Mouse (Mus musculus) forebrain, embryonic 11.5 days (tissue): Measurements from ENCODE around the gene Mrpl24. TPM values are rescaled to one million over a fixed set of nuclear protein-coding genes. Genes with fewer than 3 reads are reported as not detected.

Source experiments
- ATAC-seq: fragments of 200-750 bp; cut with Nextera tagmentation; replicated peaks from 2 replicates; pipeline ENCODE4 v1.8.0; 2017; ENCODE audit warnings: moderate TSS enrichment; ENCODE audit not compliant: low FRiP score
- DNase-seq: peaks from one replicate; pipeline ENCODE4 v3.0.0-alpha.2; 2017; ENCODE audit warnings: low spot score
- H3K27ac ChIP-seq: fragments of 300-500 bp; sonication (generic); 2 replicates; pipeline ENCODE4 v1.5.1; 2014; ENCODE audit warnings: low read depth, low read length
- H3K27me3 ChIP-seq: fragments of 300-500 bp; sonication (generic); 2 replicates; pipeline ENCODE4 v1.6.1; 2014; ENCODE audit warnings: mild to moderate bottlenecking, low read length, mixed read lengths; ENCODE audit not compliant: control insufficient read depth, insufficient read depth
- H3K36me3 ChIP-seq: fragments of 300-500 bp; sonication (generic); 2 replicates; pipeline ENCODE4 v1.6.1; 2014; ENCODE audit warnings: mild to moderate bottlenecking, low read length, moderate library complexity, mixed read lengths; ENCODE audit not compliant: control insufficient read depth, insufficient read depth
- H3K4me1 ChIP-seq: fragments of 300-500 bp; sonication (generic); replicated peaks from 2 replicates; pipeline ENCODE4 v1.6.1; 2014; ENCODE audit warnings: low read length, mixed read lengths; ENCODE audit not compliant: control insufficient read depth, insufficient read depth
- H3K4me2 ChIP-seq: fragments of 300-500 bp; sonication (generic); 2 replicates; pipeline ENCODE4 v1.6.1; 2014; ENCODE audit warnings: low read depth, mild to moderate bottlenecking, low read length, moderate library complexity, mixed read lengths; ENCODE audit not compliant: severe bottlenecking
- H3K4me3 ChIP-seq: fragments of 300-500 bp; sonication (generic); 2 replicates; pipeline ENCODE4 v1.5.1; 2014; ENCODE audit warnings: low read depth, low read length
- H3K9ac ChIP-seq: fragments of 300-500 bp; sonication (generic); 2 replicates; pipeline ENCODE4 v1.6.1; 2014; ENCODE audit warnings: low read length
- H3K9me3 ChIP-seq: fragments of 300-500 bp; sonication (generic); 2 replicates; pipeline ENCODE4 v1.6.1; 2016; ENCODE audit warnings: low read length, mixed read lengths; ENCODE audit not compliant: control insufficient read depth
- WGBS: fragments of 180-500 bp; shearing (Covaris S2); extraction: QIAGEN DNeasy Blood & Tissue Kit; methylation state at CpG from one replicate; pipeline ENCODE4 v1.1.7; 2014; 5-methylcytosine and 5-hydroxymethylcytosine counted together
- polyA plus RNA-seq: library from polyadenylated mRNA; unstranded; fragments of >200 nt; fragmentation: Nextera tagmentation; extraction: Ambion mirVana; gene quantifications from 2 replicates; pipeline ENCODE4 v1.2.1, GENCODE M21; 2014

Gene Mrpl24
- polyA plus RNA-seq, 1 experiment from 2014 or later = 74.5 TPM

DNA sequence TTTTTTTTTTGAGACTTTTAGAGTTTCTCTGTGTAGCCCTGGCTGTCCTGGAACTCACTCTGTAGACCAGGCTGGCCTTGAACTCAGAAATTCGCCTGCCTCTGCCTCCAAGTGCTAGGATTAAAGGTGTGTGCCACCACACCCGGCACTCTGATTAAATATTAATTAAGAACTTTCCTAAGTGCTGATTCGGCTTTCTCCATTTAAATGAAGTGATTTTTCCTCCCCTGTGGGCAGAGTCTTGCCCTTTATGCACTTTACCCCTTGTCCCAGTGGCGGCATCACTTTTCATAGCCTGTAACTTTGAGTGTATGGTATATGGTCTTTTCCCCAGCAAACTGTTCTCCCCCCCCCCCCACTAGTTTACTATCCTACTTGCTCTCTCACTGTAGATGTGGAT lies 15.9 kb downstream of the Mrpl24 start:
- no peak overlapping the region for H3K4me2 ChIP-seq
- peaks cover 15% of the 10 kb centered on the region; the same call in 1 of the 2 replicates for H3K36me3 ChIP-seq

GRCm38 (mm10) chr3:87935776-87936175 lies 16.5 kb downstream of the Mrpl24 start:
- DNase-seq (peak; percentile 92), ATAC-seq (no peak; the same call in 1 of the 2 replicates)
- H3K27ac ChIP-seq = no peak overlapping the region
- no peaks in the 10 kb centered on the region for H3K9me3 ChIP-seq
- no peak overlapping the region for H3K4me3 ChIP-seq
- WGBS = 94% methylated on average over 2 of the region's 2 CpGs
- peaks cover 17% of the 10 kb centered on the region; the same call in 1 of the 2 replicates for H3K36me3 ChIP-seq
- no peaks in the 10 kb centered on the region for H3K27me3 ChIP-seq
- H3K9ac ChIP-seq = peak overlapping the region; percentile 23; the same call in 1 of the 2 replicates
- H3K4me1 ChIP-seq = peaks cover 10% of the 10 kb centered on the region; the same call in 1 of the 2 replicates
- H3K4me2 ChIP-seq = no peak overlapping the region

More for the DNA sequence above, 15.9 kb downstream of the Mrpl24 start:
- no peak; the same call in 1 of the 2 replicates for ATAC-seq
- H3K9ac ChIP-seq = no peak overlapping the region
- H3K27ac ChIP-seq = no peak overlapping the region
- no peaks in the 10 kb centered on the region for H3K9me3 ChIP-seq
- no peak for DNase-seq
- WGBS = 82% methylated on average over 4 of the region's 4 CpGs
- peaks cover 11% of the 10 kb centered on the region; the same call in 1 of the 2 replicates for H3K4me1 ChIP-seq
- H3K27me3 ChIP-seq = no peaks in the 10 kb centered on the region
- H3K4me3 ChIP-seq = no peak overlapping the region

DNA sequence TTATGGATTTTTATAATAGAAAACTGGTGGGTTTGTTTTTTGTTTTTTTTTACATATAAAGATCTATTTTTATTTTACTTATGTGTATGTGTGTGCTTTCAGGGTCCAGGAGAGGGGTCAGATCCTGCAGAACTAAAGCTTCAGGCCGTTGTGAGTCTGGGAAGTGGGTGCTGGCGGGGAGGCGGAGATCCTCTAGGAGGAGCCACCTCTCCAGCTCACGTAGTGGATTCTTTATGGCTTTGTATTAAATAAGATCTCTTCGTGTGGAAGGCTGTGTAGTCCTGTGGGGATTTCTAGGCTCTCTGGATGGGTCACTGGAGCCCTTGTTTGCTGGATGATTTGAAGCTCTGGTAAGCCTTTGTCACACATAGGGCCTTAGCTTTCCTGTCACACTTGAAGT lies 21.3 kb downstream of the Mrpl24 start:
- Histone ChIP-seq H3K36me3 (peaks cover 10% of the 10 kb centered on the region; the same call in 1 of the 2 replicates), H3K9ac (no peak overlapping the region)

GRCm38 (mm10) chr3:87942471-87942870 lies 23.2 kb downstream of the Mrpl24 start:
- peaks cover 26% of the 10 kb centered on the region for H3K4me1 ChIP-seq
- WGBS = 96% methylated on average over 2 of the region's 2 CpGs
- ATAC-seq (no peak), DNase-seq (no peak)
- H3K4me2 ChIP-seq = no peak overlapping the region
- H3K27me3 ChIP-seq = no peaks in the 10 kb centered on the region
- no peak overlapping the region for H3K27ac ChIP-seq
- H3K9me3 ChIP-seq = no peaks in the 10 kb centered on the region
- H3K4me3 ChIP-seq = no peak overlapping the region
- H3K36me3 ChIP-seq = peaks cover 10% of the 10 kb centered on the region; the same call in 1 of the 2 replicates
- no peak overlapping the region for H3K9ac ChIP-seq

More for the DNA sequence above, 21.3 kb downstream of the Mrpl24 start:
- Histone ChIP-seq H3K9me3 (no peaks in the 10 kb centered on the region), H3K4me3 (no peak overlapping the region), H3K27ac (no peak overlapping the region), H3K4me2 (no peak overlapping the region), H3K27me3 (no peaks in the 10 kb centered on the region), H3K4me1 (peaks cover 12% of the 10 kb centered on the region)
- ATAC-seq = no peak
- 65% methylated on average over 5 of the region's 5 CpGs for WGBS
- DNase-seq = no peak

GRCm38 (mm10) chr3:87943586-87943985 lies 24.3 kb downstream of the Mrpl24 start:
- Histone ChIP-seq H3K9me3 (no peaks in the 10 kb centered on the region), H3K4me2 (no peak overlapping the region), H3K27me3 (no peaks in the 10 kb centered on the region), H3K9ac (no peak overlapping the region), H3K36me3 (peaks cover 10% of the 10 kb centered on the region; the same call in 1 of the 2 replicates), H3K4me1 (peaks cover 35% of the 10 kb centered on the region), H3K27ac (no peak overlapping the region), H3K4me3 (no peak overlapping the region)
- DNase-seq = no peak
- no peak for ATAC-seq
- WGBS = 82% methylated on average over 7 of the region's 7 CpGs

DNA sequence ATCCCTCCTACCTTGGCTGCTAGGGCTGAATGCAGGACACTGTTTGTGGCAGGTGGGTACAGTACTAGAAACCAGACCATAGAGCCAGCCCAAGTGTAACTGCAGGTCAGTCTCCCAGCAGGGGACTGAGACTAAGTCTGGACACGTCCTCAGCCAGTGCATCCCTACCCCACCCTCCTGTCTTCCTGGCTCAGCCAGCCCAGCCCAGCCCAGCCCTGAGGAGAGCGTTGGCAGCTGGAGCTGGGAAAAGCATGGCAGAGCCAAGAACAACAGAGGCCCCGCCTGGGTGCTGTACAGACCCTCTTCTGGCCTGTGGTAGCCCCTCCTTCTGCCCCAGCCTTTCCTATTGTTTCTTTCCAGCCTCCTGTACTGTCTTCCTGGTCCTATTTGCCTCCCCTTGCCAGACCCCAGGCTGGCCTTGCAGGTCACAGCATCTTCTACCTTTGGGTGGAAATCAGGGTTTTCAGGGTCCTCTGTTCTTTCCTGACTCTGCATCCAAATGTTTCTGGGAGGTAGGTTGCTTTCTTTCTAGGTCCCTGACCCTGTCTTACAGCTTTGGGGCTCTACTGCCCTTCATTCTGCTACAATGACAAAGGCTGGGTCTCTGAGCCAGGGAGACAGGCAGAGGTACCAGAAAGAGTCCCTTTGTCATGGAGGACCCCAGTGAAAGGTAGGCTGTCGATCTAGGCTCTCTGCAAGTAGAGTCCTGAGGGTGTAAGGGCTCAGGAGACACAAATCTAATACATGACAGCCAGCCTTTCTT lies 25.7 kb downstream of the Mrpl24 start:
- H3K4me1 ChIP-seq = peaks cover 39% of the 10 kb centered on the region
- H3K27ac ChIP-seq = peak overlapping the region; percentile 84
- H3K4me3 ChIP-seq = no peak overlapping the region
- no peaks in the 10 kb centered on the region for H3K27me3 ChIP-seq
- ATAC-seq = peak; percentile 22; the same call in 1 of the 2 replicates
- peaks cover 7% of the 10 kb centered on the region; the same call in 1 of the 2 replicates for H3K36me3 ChIP-seq
- peak overlapping the region; percentile 23 for H3K9ac ChIP-seq
- peak; percentile 59 for DNase-seq
- WGBS = 4% methylated on average over 4 of the region's 4 CpGs
- 0 out of 2 replicates have a peak overlapping the region, but pooled peaks have one; percentile 8 for H3K4me2 ChIP-seq
- H3K9me3 ChIP-seq = no peaks in the 10 kb centered on the region

DNA sequence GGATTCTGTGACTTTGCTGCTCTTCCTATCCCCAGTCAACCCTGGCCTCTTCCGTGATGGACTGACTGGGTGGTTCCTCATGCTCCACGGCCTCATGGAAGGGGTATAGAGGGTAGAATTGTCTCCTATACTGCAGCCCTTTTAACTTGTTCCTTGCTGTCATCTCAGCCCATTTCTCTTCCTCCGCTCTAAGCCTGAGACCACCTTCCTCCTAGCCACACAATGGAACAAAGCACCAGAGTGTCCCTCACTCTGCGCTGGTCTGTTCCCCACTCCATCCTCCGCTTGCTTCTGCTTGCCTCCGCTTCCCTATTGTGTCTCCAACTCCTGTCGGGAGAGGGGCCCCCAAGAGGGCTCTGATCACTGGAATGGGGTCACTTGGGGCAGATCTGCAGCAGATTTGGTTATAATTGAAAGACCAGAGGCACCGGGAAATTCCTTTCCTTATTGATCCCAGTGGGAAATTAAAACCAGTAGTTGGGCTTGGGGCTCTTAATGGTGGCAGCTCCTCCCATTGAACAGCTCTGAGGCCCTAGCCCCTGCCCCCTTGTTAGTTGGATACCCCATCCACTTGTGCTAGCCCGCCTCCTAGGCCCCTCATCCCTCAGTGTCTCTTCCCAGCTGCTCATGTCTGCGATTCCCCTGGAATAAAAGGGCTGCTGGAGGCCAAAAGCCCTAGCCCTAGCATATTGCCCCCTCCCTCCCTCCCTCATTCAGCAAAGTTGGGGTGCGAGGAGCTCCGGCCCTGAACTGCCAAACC lies 26.7 kb downstream of the Mrpl24 start:
- peaks cover 44% of the 10 kb centered on the region for H3K4me1 ChIP-seq
- H3K9me3 ChIP-seq = no peaks in the 10 kb centered on the region
- H3K27ac ChIP-seq = peak overlapping the region; percentile 84
- DNase-seq (peak; percentile 63), ATAC-seq (no peak)
- peaks cover 3% of the 10 kb centered on the region; the same call in 1 of the 2 replicates for H3K36me3 ChIP-seq
- no peaks in the 10 kb centered on the region for H3K27me3 ChIP-seq
- WGBS = 3% methylated on average over 12 of the region's 12 CpGs
- H3K4me2 ChIP-seq = peak overlapping the region; percentile 18; the same call in 1 of the 2 replicates
- no peak overlapping the region for H3K4me3 ChIP-seq
- H3K9ac ChIP-seq = peak overlapping the region; percentile 75

DNA sequence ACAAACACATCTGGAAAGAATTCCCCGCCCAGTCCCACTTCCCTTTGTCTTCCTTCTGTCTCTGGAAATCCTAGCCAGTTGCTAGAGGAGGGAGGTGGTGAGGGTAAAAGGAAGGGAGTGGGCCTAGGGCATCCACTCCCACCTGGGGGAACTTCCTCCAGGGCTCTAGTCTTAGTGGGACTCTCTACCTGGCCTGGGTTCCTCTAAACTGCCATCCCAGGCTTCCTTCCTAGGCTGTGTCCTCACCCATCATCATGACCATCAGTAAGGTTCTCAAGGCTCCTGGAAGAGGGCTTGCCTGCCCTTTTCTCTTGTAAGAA lies 27.2 kb downstream of the Mrpl24 start:
- no peak for DNase-seq
- Histone ChIP-seq H3K4me3 (no peak overlapping the region), H3K27ac (peak overlapping the region; percentile 84), H3K36me3 (peaks cover 2% of the 10 kb centered on the region; the same call in 1 of the 2 replicates), H3K9ac (peak overlapping the region; percentile 75), H3K9me3 (no peaks in the 10 kb centered on the region), H3K4me1 (peaks cover 44% of the 10 kb centered on the region), H3K4me2 (peak overlapping the region; percentile 77), H3K27me3 (no peaks in the 10 kb centered on the region)
- ATAC-seq = no peak
- 14% methylated on average over 1 of the region's 1 CpGs for WGBS
